Mouse (Mus musculus): ENCODE measurements at regions not wholly inside any gene's neighbourhood (a gene's known extent, or its start where the extent isn't known, plus 50 kb on each side); places are given as distances from the start of the nearest gene placed in this dataset.

- no peak for DNase-seq (ENCODE audit: low spot score in 2 of 2)
Measured at GRCm38 (mm10) chr5:119292889-119293288, 377.6 kb upstream of the Tbx3 start.

DNA sequence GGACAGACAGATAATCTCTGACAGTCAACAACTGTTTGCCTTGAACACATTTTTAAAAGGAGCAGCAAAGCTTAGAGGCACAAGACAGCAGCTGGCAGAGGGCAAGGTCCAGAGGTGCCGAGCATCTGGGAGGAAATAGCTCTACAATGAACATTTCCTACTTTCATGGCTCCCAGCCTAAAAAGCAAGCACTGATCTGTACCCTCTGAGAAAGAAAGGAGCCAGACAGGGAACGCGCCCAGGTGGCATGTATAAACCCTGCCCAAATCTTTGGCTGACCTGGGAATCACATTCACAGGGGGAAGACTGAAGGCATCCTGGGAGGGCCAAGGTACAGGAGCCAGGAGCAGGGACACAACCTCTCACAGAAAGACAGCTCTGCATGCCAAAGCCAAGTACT lies 371.2 kb upstream of the Tbx3 start:
- DNase-seq (ENCODE audit: low spot score in 2 of 2) = no peak

DNA sequence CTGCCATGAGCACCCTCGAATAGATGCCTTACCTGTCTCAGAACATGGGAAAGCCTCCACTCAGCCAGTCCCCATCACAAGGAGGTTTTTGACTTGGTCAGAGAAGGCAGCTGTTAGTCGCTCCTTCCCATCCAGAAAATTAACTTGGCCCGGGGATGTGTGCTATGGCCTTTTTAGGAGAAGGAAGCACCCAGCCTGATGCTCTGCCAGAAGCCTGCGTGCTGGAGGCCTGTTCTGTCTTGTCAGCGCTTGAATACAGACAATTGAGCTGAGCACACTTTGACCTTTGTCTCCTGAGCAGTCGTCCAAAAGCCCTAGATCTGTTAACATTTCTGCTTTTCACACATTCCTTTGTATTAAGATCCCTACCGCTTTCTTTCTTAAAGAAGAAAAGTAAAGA lies 370.4 kb upstream of the Tbx3 start:
- no peak for DNase-seq (ENCODE audit: low spot score in 2 of 2)

DNA sequence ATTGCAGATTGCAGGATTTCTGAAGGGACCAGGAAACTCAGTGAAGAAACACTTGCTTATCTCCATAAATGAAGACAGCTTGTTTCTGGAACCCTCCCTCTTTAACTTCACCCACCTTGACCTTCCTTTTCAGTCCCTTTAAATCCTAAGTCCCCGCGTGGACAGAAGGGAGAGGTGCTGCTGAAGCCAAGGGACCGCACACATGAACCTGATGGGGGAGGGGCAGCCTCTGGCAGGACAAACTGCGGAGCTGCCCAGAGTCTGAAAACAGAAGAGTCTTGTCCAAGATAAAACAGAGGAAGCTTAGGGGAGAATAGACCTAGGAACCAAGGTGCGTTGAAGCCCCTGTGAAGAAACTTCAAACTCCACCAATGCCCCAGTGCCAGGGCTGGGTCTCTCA lies 368.9 kb upstream of the Tbx3 start:
- DNase-seq (ENCODE audit: low spot score in 2 of 2) = no peak

GRCm38 (mm10) chr5:119304721-119305120 lies 365.7 kb upstream of the Tbx3 start:
- no peak for DNase-seq (ENCODE audit: low spot score in 2 of 2)

DNA sequence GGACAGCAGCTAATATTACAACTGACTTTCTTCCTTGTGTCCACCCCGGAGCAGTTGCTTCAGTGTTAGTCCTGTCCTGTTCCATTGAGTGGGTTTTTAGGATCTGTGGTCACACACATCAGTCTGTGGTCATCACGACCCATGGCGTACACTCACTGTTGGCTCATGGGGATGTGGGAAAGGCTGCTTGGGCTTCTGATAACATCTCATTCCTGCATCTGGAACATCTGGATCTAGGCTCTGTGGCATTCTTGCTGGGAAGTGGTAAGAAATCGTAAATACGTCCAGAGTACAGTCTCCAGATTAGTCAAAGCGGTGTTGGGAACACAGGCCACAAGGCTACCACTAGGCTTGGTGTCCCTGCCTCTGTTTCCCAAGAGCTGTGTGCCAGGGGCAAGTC lies 362.7 kb upstream of the Tbx3 start:
- no peak for DNase-seq (ENCODE audit: low spot score in 2 of 2)

DNA sequence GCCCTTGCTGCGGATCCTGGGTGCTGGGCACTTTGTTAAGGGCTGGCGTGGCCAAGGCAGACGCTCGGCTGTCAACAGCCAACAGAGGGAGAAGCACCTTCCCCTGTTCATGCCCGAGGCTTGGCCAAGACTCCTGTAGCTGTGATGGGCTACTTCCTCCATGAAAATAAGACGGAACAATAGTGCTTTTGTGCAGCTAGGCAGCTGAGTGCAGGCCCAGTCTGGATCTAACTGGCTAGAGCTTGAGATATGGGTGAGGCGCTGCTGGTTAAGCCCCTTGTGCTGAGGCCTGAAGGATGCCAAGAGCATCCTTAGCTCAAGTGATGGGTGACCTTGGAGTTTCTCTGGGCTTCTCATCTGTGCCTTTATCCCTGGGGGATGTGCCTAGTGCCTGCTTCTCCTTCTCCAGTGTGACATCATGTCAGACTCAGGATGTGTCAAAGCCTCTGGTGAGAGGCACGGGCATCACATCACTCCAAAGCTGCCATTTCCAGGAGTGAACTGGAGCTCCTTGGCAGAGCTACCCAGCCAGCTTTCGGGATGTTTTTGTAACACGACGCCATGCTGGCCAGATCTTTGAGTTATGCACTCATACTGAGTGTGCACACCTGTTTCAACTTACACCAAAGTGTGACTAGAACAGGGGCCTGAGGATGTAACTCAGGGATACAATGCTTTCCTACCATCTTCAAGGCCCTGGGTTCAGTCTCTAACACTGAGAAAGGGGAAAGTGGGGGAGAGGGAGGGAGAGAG lies 360.1 kb upstream of the Tbx3 start:
- no peak for DNase-seq (ENCODE audit: low spot score in 2 of 2)

DNA sequence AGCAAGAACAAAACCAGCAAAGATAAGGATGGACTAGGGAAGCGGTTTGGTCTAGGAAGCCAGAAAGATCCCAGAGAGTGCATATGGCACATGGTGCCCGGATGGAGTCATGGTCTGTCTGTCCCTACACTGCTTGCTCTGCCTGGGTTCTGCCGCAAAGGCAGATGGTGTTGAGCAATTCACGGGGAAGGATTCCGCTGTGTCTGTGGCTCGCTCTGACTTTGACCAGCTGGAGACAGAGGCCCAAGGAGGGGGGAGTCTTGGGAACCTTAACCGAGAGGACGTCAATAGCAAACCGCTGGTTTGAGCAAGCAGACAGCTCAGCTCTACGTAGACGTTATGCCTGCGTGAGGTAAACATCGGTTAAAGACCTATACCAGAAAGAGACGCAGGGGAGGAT lies 357.7 kb upstream of the Tbx3 start:
- DNase-seq (ENCODE audit: low spot score in 2 of 2) = peak; percentile 5 to 6

DNA sequence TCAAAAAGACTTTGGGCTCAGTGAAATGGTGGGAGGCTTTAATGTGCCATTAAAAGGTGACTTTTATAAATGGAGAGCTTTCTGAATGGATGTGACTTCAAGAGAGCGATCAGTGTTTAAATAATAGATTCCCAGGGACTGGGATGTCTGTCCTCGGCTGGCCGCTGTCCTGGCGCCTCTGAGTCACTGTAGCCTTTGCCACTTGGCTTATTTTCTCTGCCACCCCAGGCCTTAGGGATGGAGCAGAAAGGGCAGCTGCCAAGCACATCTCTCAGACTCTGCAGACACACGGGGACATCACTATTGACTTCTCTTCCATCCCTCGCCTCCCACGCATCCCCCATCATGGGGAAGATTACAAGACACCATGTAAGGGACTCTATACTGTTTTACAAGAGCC lies 355.3 kb upstream of the Tbx3 start:
- DNase-seq (ENCODE audit: low spot score in 2 of 2) = no peak

GRCm38 (mm10) chr5:119317617-119318016 lies 352.9 kb upstream of the Tbx3 start:
- no peak for DNase-seq (ENCODE audit: low spot score in 2 of 2)

- DNase-seq (ENCODE audit: low spot score in 2 of 2) = no peak
Measured at GRCm38 (mm10) chr5:119321368-119322144, 348.9 kb upstream of the Tbx3 start.

DNA sequence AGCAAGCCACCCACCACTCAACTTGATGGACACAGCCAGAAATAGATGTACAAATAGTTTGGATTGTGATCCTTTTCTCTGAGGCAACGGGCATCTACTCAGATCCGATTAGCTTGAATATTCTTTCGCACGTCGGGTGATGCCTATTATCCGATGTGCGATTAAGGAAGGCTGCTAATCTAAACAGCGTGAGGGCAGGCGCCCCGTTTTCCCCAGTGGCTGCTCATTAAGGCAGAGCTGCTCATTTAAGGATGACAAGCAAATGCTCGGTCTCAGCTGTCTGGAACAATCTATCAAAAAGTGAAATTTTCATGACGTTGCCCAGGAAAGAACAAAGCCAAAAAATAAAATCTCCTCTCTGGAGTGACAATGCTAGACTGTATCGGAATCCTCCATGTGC lies 348.1 kb upstream of the Tbx3 start:
- no peak for DNase-seq (ENCODE audit: low spot score in 2 of 2)

- DNase-seq (ENCODE audit: low spot score in 2 of 2) = no peak
Measured at GRCm38 (mm10) chr5:119325681-119326255, 344.7 kb upstream of the Tbx3 start.

GRCm38 (mm10) chr5:119326895-119327294 lies 343.6 kb upstream of the Tbx3 start:
- DNase-seq (ENCODE audit: low spot score in 2 of 2) = no peak

GRCm38 (mm10) chr5:119328971-119329370 lies 341.5 kb upstream of the Tbx3 start:
- DNase-seq (ENCODE audit: low spot score in 2 of 2) = no peak

GRCm38 (mm10) chr5:119329371-119329770 lies 341.1 kb upstream of the Tbx3 start:
- DNase-seq (ENCODE audit: low spot score in 2 of 2) = no peak

DNA sequence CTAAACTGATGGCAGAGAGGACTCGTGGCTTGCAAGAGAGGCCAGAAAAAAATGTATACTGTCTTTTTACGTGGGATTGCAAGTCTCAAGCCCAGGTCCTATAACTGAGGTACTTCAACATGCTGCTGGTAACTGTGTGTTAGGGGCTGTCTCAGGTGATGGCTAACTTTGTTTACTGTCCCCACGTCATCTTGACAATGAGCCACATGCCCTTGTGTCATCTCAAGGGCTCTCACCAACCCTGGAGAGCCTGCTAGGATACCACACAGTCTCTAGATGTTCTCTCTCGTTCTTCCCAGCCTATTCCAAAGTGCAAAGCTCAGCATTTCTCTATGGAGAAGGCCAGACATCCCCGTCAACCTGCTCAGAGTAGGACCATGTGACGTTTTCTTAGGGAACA lies 340.6 kb upstream of the Tbx3 start:
- no peak for DNase-seq (ENCODE audit: low spot score in 2 of 2)

GRCm38 (mm10) chr5:119331461-119331860 lies 339.0 kb upstream of the Tbx3 start:
- DNase-seq (ENCODE audit: low spot score in 2 of 2) = no peak

DNA sequence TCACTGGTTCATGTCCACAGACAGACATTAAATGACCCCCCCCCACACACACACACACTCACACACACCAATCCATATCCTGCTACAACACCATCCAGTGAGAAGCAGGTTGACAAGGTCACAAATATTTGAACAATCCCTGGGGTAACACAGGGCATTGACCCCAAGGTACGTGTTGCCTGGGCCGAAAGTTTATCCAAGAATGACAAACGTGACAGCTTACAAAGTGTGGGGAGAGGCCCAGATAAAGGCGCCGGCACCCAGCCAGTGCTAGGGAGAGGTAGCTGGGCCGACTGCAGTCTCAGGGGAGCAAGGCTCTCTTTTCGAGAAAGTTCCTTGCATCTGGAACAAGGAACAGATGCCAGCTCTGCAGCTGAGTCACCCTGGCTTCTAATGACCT lies 337.8 kb upstream of the Tbx3 start:
- DNase-seq (ENCODE audit: low spot score in 2 of 2) = no peak

DNA sequence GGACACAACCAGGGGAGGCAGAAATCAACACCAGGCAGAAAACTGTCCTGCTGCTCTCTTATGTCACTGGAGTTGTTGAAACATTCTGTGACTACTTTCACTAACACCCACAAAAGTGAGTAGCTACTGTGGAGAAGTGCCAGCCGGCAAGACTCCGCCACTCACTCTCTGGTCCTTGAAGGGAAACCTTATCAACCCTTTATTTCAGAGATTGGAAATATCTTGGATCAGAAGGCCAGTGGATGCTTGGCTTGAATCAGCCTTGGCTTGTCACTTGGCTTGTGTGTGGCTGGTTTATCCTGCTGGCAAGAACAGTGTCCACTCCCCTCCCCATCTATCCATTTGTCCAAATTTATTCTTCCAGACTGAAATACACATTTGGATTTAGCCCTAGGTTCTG lies 335.3 kb upstream of the Tbx3 start:
- DNase-seq (ENCODE audit: low spot score in 2 of 2) = no peak

DNA sequence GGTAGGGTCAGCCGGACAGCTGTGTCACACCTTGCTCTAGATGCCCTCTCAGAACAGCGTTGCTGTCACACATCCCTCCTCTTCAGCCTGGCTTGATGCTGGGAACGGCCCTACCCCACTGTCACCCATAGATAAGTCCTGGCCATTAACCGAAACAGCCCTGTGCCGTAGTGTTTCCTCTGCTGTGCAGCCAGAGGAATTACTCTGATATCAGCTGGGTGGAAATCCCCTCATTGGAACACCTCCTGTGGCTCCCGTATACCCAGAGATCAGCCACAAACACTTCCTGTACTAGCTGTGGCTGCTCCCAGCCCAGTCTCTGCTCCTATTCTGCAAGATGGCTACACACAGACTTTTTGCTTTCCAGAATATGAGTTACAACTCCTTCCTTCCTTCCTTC lies 334.5 kb upstream of the Tbx3 start:
- no peak for DNase-seq (ENCODE audit: low spot score in 2 of 2)

DNA sequence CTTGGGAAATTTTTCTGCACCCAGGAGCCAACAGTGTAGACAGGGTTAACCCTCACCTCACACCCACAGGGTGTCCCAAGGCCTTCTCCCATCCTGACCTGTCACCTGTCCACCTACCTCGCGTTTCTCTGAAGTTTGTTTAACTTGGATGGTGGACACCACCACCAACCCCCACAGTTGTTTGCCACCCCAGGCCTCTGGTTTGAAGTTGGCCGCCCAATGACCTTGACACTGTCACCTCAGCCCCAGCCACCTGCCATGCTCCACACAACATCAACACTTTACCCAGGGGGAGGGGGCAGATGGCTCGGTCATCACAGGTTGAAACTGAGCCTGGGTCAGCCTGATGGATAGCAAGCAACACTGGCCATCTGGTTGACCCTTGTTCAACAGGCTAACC lies 332.7 kb upstream of the Tbx3 start:
- no peak for DNase-seq (ENCODE audit: low spot score in 2 of 2)

DNA sequence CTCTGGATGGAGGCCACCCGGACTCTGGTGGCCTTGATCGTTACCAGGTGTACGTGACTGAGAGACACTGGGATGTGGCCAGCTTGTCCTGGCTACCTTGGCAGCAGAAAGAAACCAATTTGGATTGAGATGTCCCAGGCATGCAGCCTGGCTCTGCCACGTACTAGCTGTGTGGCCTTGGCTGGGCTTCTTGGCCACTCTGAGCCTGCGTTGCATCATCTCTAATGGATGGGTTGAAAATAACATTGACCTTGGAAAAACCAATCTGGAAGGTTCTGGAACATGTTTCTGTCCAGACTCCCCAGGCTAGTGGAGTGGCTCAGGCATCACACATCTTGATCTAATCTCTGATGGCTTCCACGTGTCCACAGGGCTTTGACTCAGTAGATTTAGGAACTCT lies 331.8 kb upstream of the Tbx3 start:
- no peak for DNase-seq (ENCODE audit: low spot score in 2 of 2)

Measured in layer of hippocampus, adult 8-10 months (tissue).